Mouse (Mus musculus): Measurements from ENCODE around the gene Bcl2a1b. TPM values are rescaled to one million over a fixed set of nuclear protein-coding genes. Genes with fewer than 3 reads are reported as not detected.

Gene Bcl2a1b
- polyA plus RNA-seq, 1 experiment from 2014 or later, result 1.2 TPM

- no peaks in the 10 kb centered on the region for H3K36me3 ChIP-seq (replicated peaks)
- H3K4me3 ChIP-seq (replicated peaks), result no peak overlapping the region
- H3K4me2 ChIP-seq, result no peak overlapping the region
- H3K4me1 ChIP-seq (replicated peaks), result no peaks in the 10 kb centered on the region
- no peaks in the 10 kb centered on the region for H3K9me3 ChIP-seq (replicated peaks)
- no peak overlapping the region for H3K27ac ChIP-seq (replicated peaks)
- H3K27me3 ChIP-seq, result no peaks in the 10 kb centered on the region
- WGBS (ENCODE audit: insufficient replicate concordance), result 48% methylated on average over 2 of the region's 2 CpGs
- H3K9ac ChIP-seq, result no peak overlapping the region
- ATAC-seq (ENCODE audit: insufficient read depth), result no peak
Observed at GRCm38 (mm10) chr9:89253400-89253799, 54.4 kb downstream of the Bcl2a1b start.

GRCm38 (mm10) chr9:89256556-89257335 is 57.7 kb downstream of the Bcl2a1b start:
- Histone ChIP-seq H3K4me3 (replicated peaks) (no peak overlapping the region), H3K27me3 (no peaks in the 10 kb centered on the region), H3K9me3 (replicated peaks) (no peaks in the 10 kb centered on the region), H3K36me3 (replicated peaks) (no peaks in the 10 kb centered on the region), H3K9ac (no peak overlapping the region), H3K4me1 (replicated peaks) (no peaks in the 10 kb centered on the region), H3K4me2 (no peak overlapping the region), H3K27ac (replicated peaks) (no peak overlapping the region)
- no peak for ATAC-seq (ENCODE audit: insufficient read depth)
- 19% methylated on average over 12 of the region's 12 CpGs for WGBS (ENCODE audit: insufficient replicate concordance)

Other genes with a start within 250 kb of the Bcl2a1b start
- gene Bcl2a1a, start 242.3 kb upstream of the Bcl2a1b start, polyA plus RNA-seq (2015; fragmentation: Nextera tagmentation; extraction: Ambion mirVana), result 0.35 and 0.83 TPM in 2 replicates
- not detected in 2 replicates for gene Trim43b, start 106.4 kb upstream of the Bcl2a1b start, polyA plus RNA-seq (2015; fragmentation: Nextera tagmentation; extraction: Ambion mirVana)
- gene Gm29094, start 170 bp downstream of the Bcl2a1b start, polyA plus RNA-seq (2015; fragmentation: Nextera tagmentation; extraction: Ambion mirVana), result 0.45 TPM in 1 of 2 replicates, not detected in the other
- 14.3 and 16.0 TPM in 2 replicates for gene Mthfs, start 11.5 kb downstream of the Bcl2a1b start, polyA plus RNA-seq (2015; fragmentation: Nextera tagmentation; extraction: Ambion mirVana)

Measured in liver, embryonic 15.5 days (tissue).